Mouse (Mus musculus) intestine, postnatal 0 days (tissue): ENCODE data around the gene Pid1. TPM values are rescaled to one million over a fixed set of nuclear protein-coding genes. Genes with fewer than 3 reads are reported as not detected.
"Not testable (repeated sequence)": the region's sequence is repeated elsewhere in the genome, so short reads cannot be mapped to it uniquely, and the experiment has no call there.

Source experiments
- ATAC-seq: fragments of 200-750 bp; cut with Nextera tagmentation; 2 replicates; pipeline ENCODE4 v1.8.0; 2017; ENCODE audit warnings: mild to moderate bottlenecking, moderate TSS enrichment, moderate library complexity
- H3K27ac ChIP-seq: fragments of 300-500 bp; sonication (generic); 2 replicates; pipeline ENCODE4 v1.5.1; 2014; ENCODE audit warnings: mild to moderate bottlenecking, low read depth, low read length, moderate library complexity
- H3K27me3 ChIP-seq: fragments of 300-500 bp; sonication (generic); replicated peaks from 2 replicates; pipeline ENCODE4 v1.6.1; 2014; ENCODE audit warnings: low read length, mixed read lengths; ENCODE audit not compliant: control insufficient read depth, insufficient read depth
- H3K36me3 ChIP-seq: fragments of 300-500 bp; sonication (generic); 2 replicates; pipeline ENCODE4 v1.6.1; 2014; ENCODE audit warnings: mild to moderate bottlenecking, moderate library complexity; ENCODE audit not compliant: control insufficient read depth, insufficient read depth
- H3K4me1 ChIP-seq: fragments of 300-500 bp; sonication (generic); replicated peaks from 2 replicates; pipeline ENCODE4 v1.6.1; 2014; ENCODE audit warnings: antibody characterized with exemption, low read length, mixed read lengths; ENCODE audit not compliant: control insufficient read depth, insufficient read depth
- H3K4me2 ChIP-seq: fragments of 300-500 bp; sonication (generic); replicated peaks from 2 replicates; pipeline ENCODE4 v1.6.1; 2014; ENCODE audit warnings: low read depth, mild to moderate bottlenecking, moderate library complexity
- H3K4me3 ChIP-seq: fragments of 300-500 bp; sonication (generic); 2 replicates; pipeline ENCODE4 v1.5.1; 2014; ENCODE audit warnings: low read depth, low read length
- H3K9ac ChIP-seq: fragments of 300-500 bp; sonication (generic); 2 replicates; pipeline ENCODE4 v1.6.1; 2014; ENCODE audit warnings: mild to moderate bottlenecking, low read depth, low read length
- H3K9me3 ChIP-seq: fragments of 300-500 bp; sonication (generic); 2 replicates; pipeline ENCODE4 v1.6.1; 2016; ENCODE audit warnings: mixed run types; ENCODE audit not compliant: control insufficient read depth
- CTCF ChIP-seq: sonication (generic); IDR thresholded peaks from 2 replicates; pipeline ENCODE4 v1.5.1; 2016; ENCODE audit warnings: low read depth, mild to moderate bottlenecking, control low read depth, antibody characterized with exemption, moderate library complexity
- WGBS: fragments of 180-500 bp; shearing (Covaris S2); extraction: QIAGEN DNeasy Blood & Tissue Kit; methylation state at CpG from one replicate; pipeline ENCODE4 v1.1.7; 2014; 5-methylcytosine and 5-hydroxymethylcytosine counted together
- polyA plus RNA-seq: library from polyadenylated mRNA; unstranded; fragments of >200 nt; fragmentation: Nextera tagmentation; extraction: Ambion mirVana; gene quantifications from 2 replicates; pipeline ENCODE4 v1.2.1, GENCODE M21; 2015

Gene Pid1
- polyA plus RNA-seq, 1 experiment from 2014 or later: 35.1 TPM

DNA sequence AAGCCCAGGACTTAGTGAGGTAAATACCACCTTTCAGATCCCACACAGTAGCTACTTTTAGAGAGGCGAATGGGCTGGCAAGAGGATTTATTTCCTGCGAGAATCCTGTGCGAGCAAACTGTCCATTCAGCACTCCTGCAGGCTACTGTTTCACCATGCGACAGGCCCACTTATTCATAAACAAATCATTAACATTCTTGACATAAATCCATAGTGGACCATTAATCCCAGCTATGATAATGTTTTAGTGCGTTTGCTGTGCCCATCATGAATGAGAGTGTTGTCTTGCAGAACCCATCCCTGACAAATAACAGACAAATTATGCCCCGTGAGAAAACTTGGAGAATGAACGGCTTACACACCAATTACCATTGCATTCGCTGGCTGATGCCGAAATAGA, 152.5 kb downstream of the Pid1 start:
- H3K4me3 ChIP-seq: no peak overlapping the region
- no peak for ATAC-seq
- H3K27ac ChIP-seq: no peak overlapping the region
- no peak overlapping the region for H3K4me2 ChIP-seq
- no peaks in the 10 kb centered on the region for H3K27me3 ChIP-seq
- no peaks in the 10 kb centered on the region for H3K4me1 ChIP-seq
- H3K9ac ChIP-seq: no peak overlapping the region
- H3K9me3 ChIP-seq: no peaks in the 10 kb centered on the region
- no peak for TF ChIP-seq CTCF
- no peaks in the 10 kb centered on the region for H3K36me3 ChIP-seq
- WGBS: 45% methylated on average over 9 of the region's 9 CpGs

DNA sequence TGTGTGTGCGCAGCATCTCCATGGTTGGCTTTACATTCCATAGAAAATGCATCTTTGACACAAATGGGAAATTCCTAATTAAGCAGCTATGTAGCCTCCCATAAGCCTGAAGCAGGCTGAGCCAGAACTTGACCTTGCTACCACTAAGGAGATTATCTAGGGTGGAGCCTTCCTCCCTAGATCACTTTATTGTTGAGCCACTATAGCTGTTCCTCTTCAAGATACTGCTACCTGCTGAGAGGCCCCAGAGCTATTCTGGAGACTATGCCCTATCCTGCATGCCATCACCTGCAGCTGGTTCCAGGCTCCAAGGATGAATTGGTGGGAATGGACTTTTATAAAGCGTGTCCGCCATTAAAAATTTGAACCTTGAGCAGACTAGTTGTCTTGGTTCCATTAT, 158.2 kb downstream of the Pid1 start:
- not testable (repeated sequence) for H3K27ac ChIP-seq, H3K36me3 ChIP-seq, H3K27me3 ChIP-seq, H3K4me2 ChIP-seq, H3K4me1 ChIP-seq, ATAC-seq, H3K4me3 ChIP-seq, H3K9ac ChIP-seq, H3K9me3 ChIP-seq
- 94% methylated on average over 3 of the region's 3 CpGs for whole genome bisulfite sequencing

DNA sequence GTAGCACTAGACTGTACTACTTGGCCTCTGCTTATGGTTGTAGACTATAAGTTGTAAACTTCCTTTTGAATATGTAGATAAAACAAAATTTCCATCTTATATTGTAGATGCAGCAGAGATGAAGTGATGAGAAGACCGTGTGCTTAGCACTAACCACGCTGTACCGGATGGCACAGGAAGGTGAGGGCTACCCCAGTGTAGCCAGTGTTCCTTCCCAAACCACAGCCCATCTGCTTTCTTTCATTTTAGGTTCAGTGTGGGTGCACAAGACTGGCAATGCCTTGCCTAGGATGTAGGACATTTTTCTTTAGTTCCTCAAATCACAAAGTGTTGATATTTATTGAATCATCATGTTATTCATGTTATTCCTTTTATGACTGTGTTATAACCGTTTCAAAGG, 160.5 kb downstream of the Pid1 start:
- Histone ChIP-seq H3K4me2 (no peak overlapping the region), H3K9me3 (no peaks in the 10 kb centered on the region), H3K4me3 (no peak overlapping the region), H3K36me3 (no peaks in the 10 kb centered on the region), H3K9ac (no peak overlapping the region), H3K4me1 (no peaks in the 10 kb centered on the region), H3K27me3 (no peaks in the 10 kb centered on the region), H3K27ac (no peak overlapping the region)
- ATAC-seq: no peak
- WGBS: 81% methylated on average over 4 of the region's 4 CpGs
- no peak for TF ChIP-seq CTCF

DNA sequence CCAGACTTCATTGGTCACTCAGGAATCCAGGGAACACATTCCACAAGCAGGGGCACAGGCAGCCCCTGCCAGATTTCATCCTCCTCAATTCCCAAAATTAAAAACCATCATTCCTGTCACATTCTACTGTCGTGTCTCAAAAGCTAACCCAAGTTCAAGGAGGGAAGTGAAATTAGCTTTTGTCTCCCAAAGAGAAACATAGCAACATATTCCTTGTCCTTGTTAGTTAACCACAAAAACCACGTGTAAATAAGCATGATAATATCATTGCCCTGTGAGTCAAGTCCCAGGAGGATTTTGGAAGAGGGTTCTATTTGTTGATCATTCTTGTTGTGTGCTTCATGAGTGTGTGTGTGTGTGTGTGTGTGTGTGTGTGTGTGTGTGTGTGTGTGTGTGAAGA, 164.1 kb downstream of the Pid1 start:
- Histone ChIP-seq H3K4me2 (no peak overlapping the region), H3K27me3 (no peaks in the 10 kb centered on the region), H3K9me3 (no peaks in the 10 kb centered on the region), H3K4me1 (no peaks in the 10 kb centered on the region), H3K4me3 (no peak overlapping the region), H3K9ac (no peak overlapping the region), H3K36me3 (no peaks in the 10 kb centered on the region), H3K27ac (no peak overlapping the region)
- WGBS: 67% methylated on average over 2 of the region's 2 CpGs
- no peak for TF ChIP-seq CTCF
- ATAC-seq: no peak

DNA sequence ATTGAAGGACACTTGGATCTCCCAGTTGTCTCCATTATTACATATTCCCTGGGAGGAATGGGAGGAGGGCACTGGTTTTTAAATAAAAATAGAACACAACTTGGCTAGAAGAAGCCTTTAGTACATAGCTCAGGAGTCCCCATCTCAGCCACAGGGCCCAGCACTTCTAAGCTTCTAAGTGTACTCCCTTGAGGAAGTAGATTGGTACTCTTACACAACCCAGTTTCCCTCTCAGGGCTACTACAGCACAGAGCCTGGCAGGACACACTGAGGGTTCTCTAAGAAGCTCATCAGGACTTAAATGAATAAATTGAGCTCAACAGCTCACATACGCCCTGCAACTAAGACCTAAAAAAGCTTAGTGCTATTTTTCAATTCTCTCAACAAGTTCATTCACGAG, 165.1 kb downstream of the Pid1 start:
- Histone ChIP-seq H3K4me3 (no peak overlapping the region), H3K36me3 (no peaks in the 10 kb centered on the region), H3K27me3 (no peaks in the 10 kb centered on the region), H3K9ac (no peak overlapping the region), H3K4me1 (no peaks in the 10 kb centered on the region), H3K9me3 (no peaks in the 10 kb centered on the region), H3K27ac (no peak overlapping the region), H3K4me2 (no peak overlapping the region)
- no peak for ATAC-seq
- TF ChIP-seq CTCF: no peak
- WGBS: 80% methylated on average over 2 of the region's 2 CpGs

DNA sequence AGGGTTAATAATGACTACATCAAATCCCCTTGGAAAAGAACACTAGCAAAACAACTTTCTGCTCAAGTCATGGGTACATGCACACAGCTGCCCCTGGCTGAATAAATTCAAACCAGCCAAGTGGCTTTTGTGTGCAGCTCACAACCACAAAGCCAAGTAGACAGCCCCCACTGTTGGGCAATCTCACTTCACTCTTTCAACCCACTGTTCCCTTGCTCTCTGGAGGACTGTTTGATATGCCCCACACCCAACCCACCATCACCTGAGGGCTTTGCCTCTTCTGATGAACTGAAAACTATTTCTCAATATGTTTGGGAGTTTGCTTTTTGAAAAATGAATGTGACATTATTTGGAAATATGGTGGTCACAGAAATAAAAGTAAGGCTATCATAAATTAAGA, 171.8 kb downstream of the Pid1 start:
- Histone ChIP-seq H3K4me3 (no peak overlapping the region), H3K27ac (no peak overlapping the region), H3K4me2 (no peak overlapping the region), H3K9me3 (no peaks in the 10 kb centered on the region), H3K36me3 (no peaks in the 10 kb centered on the region), H3K9ac (no peak overlapping the region), H3K27me3 (no peaks in the 10 kb centered on the region), H3K4me1 (no peaks in the 10 kb centered on the region)
- no peak for ATAC-seq
- TF ChIP-seq CTCF: no peak

DNA sequence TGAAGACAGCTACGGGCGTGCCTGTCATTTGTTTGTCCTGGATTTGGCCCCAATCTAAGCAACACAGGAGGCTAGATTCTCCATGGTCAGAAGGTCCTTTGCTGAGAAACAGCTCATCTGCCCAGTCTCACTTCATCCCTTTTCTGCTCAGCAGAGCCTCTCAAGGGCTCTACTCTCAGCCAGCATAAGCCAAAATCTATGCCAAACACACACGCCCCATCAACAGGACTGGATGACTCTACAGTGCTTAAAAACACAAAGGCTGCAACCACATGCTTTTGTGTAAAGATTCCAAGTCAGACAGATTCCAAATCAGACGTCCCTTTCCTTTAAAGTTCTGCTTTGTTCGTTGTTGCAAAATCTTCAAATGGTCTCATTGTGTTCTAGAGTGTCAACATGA, 174.5 kb downstream of the Pid1 start:
- Histone ChIP-seq H3K9me3 (no peaks in the 10 kb centered on the region), H3K36me3 (no peaks in the 10 kb centered on the region), H3K27ac (no peak overlapping the region), H3K4me1 (no peaks in the 10 kb centered on the region), H3K9ac (no peak overlapping the region), H3K4me2 (no peak overlapping the region), H3K27me3 (no peaks in the 10 kb centered on the region), H3K4me3 (no peak overlapping the region)
- 80% methylated on average over 5 of the region's 5 CpGs for WGBS
- TF ChIP-seq CTCF: no peak
- ATAC-seq: no peak
